ENCODE assay signal across 16 mouse cellular contexts in the genomic region with DNA sequence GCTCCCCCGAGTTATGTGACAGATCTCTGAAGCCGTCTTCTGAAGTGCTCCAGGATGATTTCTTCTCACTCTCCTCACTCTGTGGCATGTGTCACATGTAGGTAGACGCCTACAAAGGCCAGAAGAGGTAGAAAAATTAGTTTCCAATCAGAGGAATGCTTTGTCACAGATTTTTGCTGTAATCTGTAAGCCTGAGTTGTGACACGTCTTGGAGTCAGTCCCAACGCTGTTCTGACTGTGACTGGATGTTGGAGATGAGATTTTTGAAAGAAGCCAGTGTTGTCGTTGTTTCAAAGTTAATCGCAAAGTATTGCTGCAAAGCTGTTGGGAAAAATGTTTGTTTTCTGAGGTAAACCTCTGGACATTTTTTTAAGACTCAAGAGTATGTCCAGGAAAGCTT.
"Had no signal": no experiment of that assay in that cellular context is flagged by ENCODE, and none has a peak within 500 bp of the region (broad histone marks: within the 10 kb centered on the region; RNA-seq: fewer than 3 reads in every experiment).

No protein-coding gene starts in this region.

- H3K9me3 ChIP-seq: limb, embryonic 13.5 days; liver, embryonic 12.5 days; liver, embryonic 15.5 days; lung, embryonic 15.5 days; midbrain, embryonic 10.5 days; midbrain, embryonic 13.5 days had no signal

- H3K4me3 ChIP-seq: limb, embryonic 13.5 days; liver, embryonic 12.5 days; liver, embryonic 15.5 days; lung, embryonic 15.5 days; megakaryocyte, embryonic 14.5 days; midbrain, embryonic 10.5 days; midbrain, embryonic 13.5 days had no signal

- H3K4me2 ChIP-seq: limb, embryonic 13.5 days; liver, embryonic 12.5 days; liver, embryonic 15.5 days; lung, embryonic 15.5 days; midbrain, embryonic 13.5 days had no signal

- DNase-seq: kidney, postnatal 14 days; kidney, postnatal 4 days; left cerebral cortex, postnatal 4 days; liver; lung, adult 18-20 months; lung, postnatal 10 days; lung, postnatal 36 days; thymus, adult 18-20 months; thymus, postnatal 4 days had no signal

- H3K36me3 ChIP-seq: limb, embryonic 13.5 days; liver, embryonic 12.5 days; liver, embryonic 15.5 days; lung, embryonic 15.5 days; midbrain, embryonic 10.5 days; midbrain, embryonic 13.5 days had no signal

- H3K27me3 ChIP-seq: limb, embryonic 13.5 days; liver, embryonic 15.5 days; lung, embryonic 15.5 days; midbrain, embryonic 13.5 days had no signal

- H3K4me1 ChIP-seq: liver, embryonic 12.5 days; liver, embryonic 15.5 days; lung, embryonic 15.5 days; megakaryocyte, embryonic 14.5 days had no signal

- ATAC-seq: liver, embryonic 12.5 days; midbrain, embryonic 13.5 days had no signal

- H3K27ac ChIP-seq: limb, embryonic 13.5 days; liver, embryonic 12.5 days; liver, embryonic 15.5 days; lung, embryonic 15.5 days; midbrain, embryonic 10.5 days; midbrain, embryonic 13.5 days had no signal

- H3K9ac ChIP-seq: limb, embryonic 13.5 days; liver, embryonic 12.5 days; liver, embryonic 15.5 days; lung, embryonic 15.5 days; midbrain, embryonic 13.5 days had no signal
